Mouse (Mus musculus): ENCODE measurements around the gene Ccdc85b.

GRCm38 (mm10) chr19:5425906-5426565 is 31.7 kb downstream of the Ccdc85b start:
- TF ChIP-seq BHLHE40 (IDR thresholded peaks at IDR 0.05; ENCODE audit: borderline replicate concordance, low read depth, low read length) (no peak), TAL1 (IDR thresholded peaks at IDR 0.05; ENCODE audit: low read length) (no peak), POLR2A (IDR thresholded peaks at IDR 0.05; ENCODE audit: control insufficient read depth in 1 of 2, insufficient read depth in 1 of 2, low read depth in 1 of 2, low read length in 2 of 2, poor library complexity in 1 of 2) (no peak), CTCF (IDR thresholded peaks at IDR 0.05 in 2 of 3, conservative IDR thresholded peaks at IDR 0.05 in 1 of 3; ENCODE audit: control insufficient read depth in 1 of 3, insufficient read depth in 1 of 3, low read depth in 2 of 3, low read length in 3 of 3, poor library complexity in 1 of 3, severe bottlenecking in 1 of 3) (no peak), MAX (IDR thresholded peaks at IDR 0.05; ENCODE audit: low read length) (no peak), POLR2AphosphoS2 (IDR thresholded peaks at IDR 0.05; ENCODE audit: low read length) (no peak), EP300 (IDR thresholded peaks at IDR 0.05; ENCODE audit: low read depth in 1 of 2, low read length in 2 of 2) (no peak), USF1 (IDR thresholded peaks at IDR 0.05; ENCODE audit: low read depth, low read length) (no peak), MAFK (IDR thresholded peaks at IDR 0.05; ENCODE audit: borderline replicate concordance, low read depth, low read length) (no peak), SMC3 (IDR thresholded peaks at IDR 0.05; ENCODE audit: low read depth, low read length) (no peak), GATA1 (IDR thresholded peaks at IDR 0.05; ENCODE audit: low read depth, low read length) (no peak)

Data from MEL (cell line).